Mouse (Mus musculus): ENCODE measurements at regions not wholly inside any gene's neighbourhood (a gene's known extent, or its start where the extent isn't known, plus 50 kb on each side); places are given as distances from the start of the nearest gene placed in this dataset.

- Histone ChIP-seq H3K27ac (ENCODE audit: low read depth, low read length) (no peak overlapping the region), H3K36me3 (ENCODE audit: control insufficient read depth, insufficient read depth, low read length) (no peaks in the 10 kb centered on the region), H3K4me3 (ENCODE audit: low read length) (no peak overlapping the region), H3K9me3 (ENCODE audit: control insufficient read depth, low read length) (no peaks in the 10 kb centered on the region), H3K9ac (ENCODE audit: low read depth, low read length) (no peak overlapping the region), H3K27me3 (ENCODE audit: control insufficient read depth, insufficient read depth, low read length) (peaks cover 35% of the 10 kb centered on the region), H3K4me1 (ENCODE audit: control insufficient read depth, insufficient read depth, low read length) (no peaks in the 10 kb centered on the region), H3K4me2 (replicated peaks; ENCODE audit: low read depth, low read length) (no peak overlapping the region)
- no peak for ATAC-seq (ENCODE audit: low FRiP score, low TSS enrichment)
- under 1% methylated on average over 27 of the region's 27 CpGs for WGBS
Measured at GRCm38 (mm10) chr3:96343471-96344120, 49.8 kb upstream of the Fcgr1 start.

Measured in kidney, embryonic 14.5 days (tissue).